8 mouse cellular contexts compared by ENCODE assay signal in the genomic region with DNA sequence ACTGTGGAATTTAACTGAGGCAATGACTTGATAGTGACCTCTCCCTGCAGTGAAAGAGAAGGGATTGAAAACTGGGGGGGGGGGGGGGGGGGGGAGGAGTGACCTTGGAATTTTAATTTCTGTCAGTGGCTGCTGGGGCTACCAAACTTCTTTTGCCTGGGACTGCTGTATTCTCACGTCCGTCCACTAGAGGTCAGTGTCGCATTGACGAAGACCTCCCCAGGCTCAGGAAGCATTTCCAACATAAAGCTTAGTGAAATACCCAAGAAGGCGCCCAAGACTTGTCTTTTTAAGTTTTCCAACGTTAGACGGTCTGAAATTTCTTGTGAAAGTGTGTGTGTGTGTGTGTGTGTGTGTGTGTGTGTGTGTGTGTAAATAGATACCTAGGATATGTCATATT.
DNase-seq lines count a peak whose midpoint lies in the region; ATAC-seq and TF ChIP-seq lines count a peak whose summit lies in the region.

No protein-coding gene starts in this region.

- H3K4me3 ChIP-seq in forebrain, embryonic 16.5 days (replicated peaks; ENCODE audit: low read length), result no peak overlapping the region
- no peak overlapping the region for H3K4me3 ChIP-seq in kidney, postnatal 0 days (replicated peaks; ENCODE audit: low read depth, low read length)
- H3K4me3 ChIP-seq in lung, embryonic 14.5 days (ENCODE audit: low read depth, low read length), result no peak overlapping the region

- H3K4me2 ChIP-seq in forebrain, embryonic 16.5 days (ENCODE audit: low read length), result no peak overlapping the region
- H3K4me2 ChIP-seq in kidney, postnatal 0 days (ENCODE audit: low read length), result no peak overlapping the region
- H3K4me2 ChIP-seq in lung, embryonic 14.5 days, result no peak overlapping the region

- 12% methylated on average over 7 of the region's 7 CpGs for WGBS in forebrain, embryonic 16.5 days
- WGBS in kidney, postnatal 0 days, result 8% methylated on average over 7 of the region's 7 CpGs
- WGBS in lung, embryonic 14.5 days, result 6% methylated on average over 7 of the region's 7 CpGs

- H3K9me3 ChIP-seq in forebrain, embryonic 16.5 days (ENCODE audit: control insufficient read depth, low read length), result no peaks in the 10 kb centered on the region
- no peaks in the 10 kb centered on the region for H3K9me3 ChIP-seq in kidney, postnatal 0 days (replicated peaks; ENCODE audit: low read length)
- H3K9me3 ChIP-seq in lung, embryonic 14.5 days (ENCODE audit: low read depth, low read length), result no peaks in the 10 kb centered on the region

- no peak overlapping the region for H3K9ac ChIP-seq in forebrain, embryonic 16.5 days (replicated peaks; ENCODE audit: low read depth, low read length)
- no peak overlapping the region for H3K9ac ChIP-seq in kidney, postnatal 0 days (ENCODE audit: low read depth, low read length)
- H3K9ac ChIP-seq in lung, embryonic 14.5 days, result no peak overlapping the region

- H3K4me1 ChIP-seq in forebrain, embryonic 16.5 days (replicated peaks; ENCODE audit: control insufficient read depth, insufficient read depth, low read length), result peaks cover 20% of the 10 kb centered on the region
- H3K4me1 ChIP-seq in kidney, postnatal 0 days (replicated peaks; ENCODE audit: insufficient read depth, low read length), result no peaks in the 10 kb centered on the region
- peaks cover 8% of the 10 kb centered on the region; the same call in 1 of the 2 replicates for H3K4me1 ChIP-seq in lung, embryonic 14.5 days (ENCODE audit: insufficient read depth)

- no peaks in the 10 kb centered on the region for H3K36me3 ChIP-seq in forebrain, embryonic 16.5 days (ENCODE audit: control insufficient read depth, insufficient read depth)
- peaks cover 3% of the 10 kb centered on the region; the same call in 1 of the 2 replicates for H3K36me3 ChIP-seq in kidney, postnatal 0 days (ENCODE audit: insufficient read depth, low read length)
- H3K36me3 ChIP-seq in lung, embryonic 14.5 days (ENCODE audit: insufficient read depth), result no peaks in the 10 kb centered on the region

- H3K27ac ChIP-seq in forebrain, embryonic 16.5 days (ENCODE audit: low read length), result no peak overlapping the region
- H3K27ac ChIP-seq in kidney, postnatal 0 days, result no peak overlapping the region
- H3K27ac ChIP-seq in lung, embryonic 14.5 days (ENCODE audit: low read depth), result no peak overlapping the region

- 0 out of 2 replicates have a peak, but pooled peaks have one; percentile 8 for ATAC-seq in forebrain, embryonic 16.5 days
- ATAC-seq in kidney, postnatal 0 days (replicated peaks; ENCODE audit: low FRiP score, low read depth), result 0 out of 2 replicates have a peak, but pooled peaks have one; percentile 7
- no peak for ATAC-seq in lung, embryonic 14.5 days (ENCODE audit: insufficient read depth)
- no peak for ATAC-seq in erythroid progenitor cell, adult 5-6 weeks (replicated peaks; ENCODE audit: low FRiP score, poor library complexity, severe bottlenecking)

- TF ChIP-seq CTCF in kidney, postnatal 0 days (IDR thresholded peaks at IDR 0.05; ENCODE audit: low read depth), result peak; percentile 87
- peak; percentile 89 for TF ChIP-seq CTCF in lung, embryonic 14.5 days (IDR thresholded peaks at IDR 0.05; ENCODE audit: low read depth)

- no peaks in the 10 kb centered on the region for H3K27me3 ChIP-seq in forebrain, embryonic 16.5 days (replicated peaks; ENCODE audit: control insufficient read depth, insufficient read depth, low read length)
- H3K27me3 ChIP-seq in kidney, postnatal 0 days (ENCODE audit: insufficient read depth, low read length), result no peaks in the 10 kb centered on the region
- no peaks in the 10 kb centered on the region for H3K27me3 ChIP-seq in lung, embryonic 14.5 days (ENCODE audit: insufficient read depth, low read length)

- DNase-seq in 416B (ENCODE audit: low read depth), result peak; percentile 84
- DNase-seq in CD8-positive naive resting alpha-beta T cell, adult 2 months (ENCODE audit: low read depth in 2 of 2, low spot score in 2 of 2), result peak; percentile 59 to 71
- DNase-seq in brain, embryonic 18.5 days (ENCODE audit: low read depth, low spot score), result peak; percentile 51
- DNase-seq in kidney, postnatal 0 days (ENCODE audit: low spot score), result peak; percentile 85
- peak; percentile 95 for DNase-seq in lung, embryonic 14.5 days
- peak; percentile 89 for DNase-seq in right cerebral cortex, postnatal 4 days

Comparison
In these comparisons a context has a peak if more than half of its experiments do, and no peak if none do; other contexts are left out.
1. ATAC-seq: peak in forebrain, embryonic 16.5 days (single experiment) and kidney, postnatal 0 days (single experiment); none in lung, embryonic 14.5 days (single experiment) and erythroid progenitor cell, adult 5-6 weeks (single experiment).
2. Peak in every context shown above with its lines, with median percentiles within 50 percentile points of each other: DNase-seq.